Mouse (Mus musculus) hindbrain, embryonic 11.5 days (tissue): Measurements from ENCODE around the gene Rbl1. TPM values are rescaled to one million over a fixed set of nuclear protein-coding genes. Genes with fewer than 3 reads are reported as not detected.

ENCODE experiments used
- ATAC-seq: fragments of 200-750 bp; cut with Nextera tagmentation; 2 replicates; pipeline ENCODE4 v1.8.0; 2017; ENCODE audit warnings: mild to moderate bottlenecking, moderate TSS enrichment, moderate library complexity; ENCODE audit not compliant: low FRiP score
- DNase-seq: peaks from one replicate; pipeline ENCODE4 v3.0.0-alpha.2; 2015; ENCODE audit warnings: low spot score
- H3K27ac ChIP-seq: fragments of 300-500 bp; sonication (generic); 2 replicates; pipeline ENCODE4 v1.5.1; 2014; ENCODE audit warnings: mild to moderate bottlenecking, low read depth, low read length
- H3K27me3 ChIP-seq: fragments of 300-500 bp; sonication (generic); 2 replicates; pipeline ENCODE4 v1.6.1; 2014; ENCODE audit warnings: mild to moderate bottlenecking, low read length, moderate library complexity, mixed read lengths; ENCODE audit not compliant: control insufficient read depth, insufficient read depth
- H3K36me3 ChIP-seq: fragments of 300-500 bp; sonication (generic); 2 replicates; pipeline ENCODE4 v1.6.1; 2014; ENCODE audit warnings: mild to moderate bottlenecking, low read length, moderate library complexity, mixed read lengths; ENCODE audit not compliant: control insufficient read depth, insufficient read depth
- H3K4me1 ChIP-seq: fragments of 300-500 bp; sonication (generic); replicated peaks from 2 replicates; pipeline ENCODE4 v1.6.1; 2014; ENCODE audit warnings: low read length, mixed read lengths; ENCODE audit not compliant: control insufficient read depth, insufficient read depth
- H3K4me2 ChIP-seq: fragments of 300-500 bp; sonication (generic); replicated peaks from 2 replicates; pipeline ENCODE4 v1.6.1; 2014; ENCODE audit warnings: mild to moderate bottlenecking, low read depth, low read length
- H3K4me3 ChIP-seq: fragments of 300-500 bp; sonication (generic); 2 replicates; pipeline ENCODE4 v1.5.1; 2014; ENCODE audit warnings: low read depth, low read length
- H3K9ac ChIP-seq: fragments of 300-500 bp; sonication (generic); 2 replicates; pipeline ENCODE4 v1.6.1; 2014; ENCODE audit warnings: low read depth, low read length
- H3K9me3 ChIP-seq: fragments of 300-500 bp; sonication (generic); 2 replicates; pipeline ENCODE4 v1.6.1; 2016; ENCODE audit warnings: low read length; ENCODE audit not compliant: control insufficient read depth
- WGBS: fragments of 180-500 bp; shearing (Covaris S2); extraction: QIAGEN DNeasy Blood & Tissue Kit; methylation state at CpG from one replicate; pipeline ENCODE4 v1.1.7; 2014; 5-methylcytosine and 5-hydroxymethylcytosine counted together
- polyA plus RNA-seq: library from polyadenylated mRNA; unstranded; fragments of >200 nt; fragmentation: Nextera tagmentation; extraction: Ambion mirVana; gene quantifications from 2 replicates; pipeline ENCODE4 v1.2.1, GENCODE M21; 2014

Gene Rbl1
- polyA plus RNA-seq, 1 experiment from 2014 or later: 31.8 TPM

DNA sequence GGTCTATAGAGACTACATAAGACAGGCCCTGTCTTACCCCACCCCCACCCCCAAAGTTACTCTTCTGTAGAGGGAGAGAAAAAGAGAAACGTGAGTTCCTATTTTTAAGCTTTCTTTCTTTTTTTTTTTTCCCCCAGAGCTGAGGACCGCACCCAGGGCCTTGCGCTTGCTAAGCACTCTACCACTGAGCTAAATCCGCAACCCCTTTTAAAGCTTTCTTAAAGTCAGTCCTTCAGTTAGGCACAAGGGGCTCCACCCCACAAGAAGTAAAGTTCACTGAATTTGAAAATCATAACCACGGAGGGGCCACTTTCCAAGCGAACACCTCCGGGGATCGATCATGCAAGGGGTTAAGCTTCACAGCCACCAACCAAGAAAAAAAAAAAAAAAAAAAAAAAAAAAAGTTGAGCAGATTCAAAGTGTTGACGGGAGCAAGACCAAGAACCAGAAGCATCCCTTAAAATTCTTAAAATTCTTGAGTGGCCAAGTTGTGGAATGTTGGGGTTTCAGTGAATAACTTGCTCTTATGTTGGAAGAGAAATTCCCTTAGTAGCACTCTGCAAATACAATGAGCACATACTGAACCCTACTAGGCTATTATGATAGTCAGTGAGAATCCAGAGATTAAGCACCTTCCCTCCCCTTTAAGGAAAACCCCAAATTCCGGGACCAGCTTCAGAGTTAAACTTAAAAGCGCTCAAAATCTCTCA is 70.4 kb downstream of the Rbl1 start:
- Histone ChIP-seq H3K4me1 (no peaks in the 10 kb centered on the region), H3K9ac (peak overlapping the region; percentile 59), H3K9me3 (no peaks in the 10 kb centered on the region), H3K27ac (no peak overlapping the region), H3K4me2 (peak overlapping the region; percentile 73), H3K27me3 (no peaks in the 10 kb centered on the region), H3K4me3 (peak overlapping the region; percentile 55), H3K36me3 (no peaks in the 10 kb centered on the region)
- 22% methylated on average over 11 of the region's 11 CpGs for WGBS
- ATAC-seq: no peak; the same call in 1 of the 2 replicates
- no peak for DNase-seq

DNA sequence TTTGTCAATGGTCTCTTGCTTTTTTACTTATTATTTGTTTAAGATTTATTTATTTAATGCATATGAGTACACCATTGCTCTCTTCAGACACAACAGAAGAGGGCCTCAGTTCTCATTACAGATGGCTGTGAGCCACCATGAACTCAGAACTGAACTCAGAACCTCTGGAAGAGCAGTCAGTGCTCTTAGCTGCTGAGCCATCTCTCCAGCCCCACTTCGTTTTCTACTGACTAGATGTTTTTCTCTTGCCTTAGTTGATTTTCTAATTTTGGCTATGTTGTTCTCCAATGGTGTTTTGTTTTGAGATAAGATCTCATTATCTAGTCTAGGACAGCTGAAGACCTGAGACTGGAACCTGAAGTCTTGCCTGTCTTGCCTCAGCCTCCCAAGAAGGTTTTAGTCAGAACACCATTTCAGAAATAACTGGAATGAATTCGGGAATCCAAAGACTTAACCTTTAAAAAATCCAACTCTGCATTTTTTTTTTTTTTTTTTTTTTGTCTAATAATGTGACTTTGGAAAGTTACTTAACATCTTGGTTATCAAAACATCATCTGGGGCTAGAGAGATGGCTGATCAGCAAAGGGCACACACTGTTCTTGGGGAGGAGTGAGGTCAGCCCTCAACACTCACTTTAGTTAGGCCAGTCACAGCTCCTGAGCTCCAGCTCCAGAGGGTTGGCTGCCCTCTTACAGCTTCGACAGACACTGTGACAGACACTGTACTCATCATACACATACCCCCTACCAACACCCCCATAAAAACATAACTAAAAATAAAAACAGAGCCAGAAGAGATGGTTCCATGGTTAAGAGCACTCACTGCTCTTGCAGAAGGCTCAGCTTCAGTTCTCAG is 71.4 kb downstream of the Rbl1 start:
- Histone ChIP-seq H3K9ac (no peak overlapping the region), H3K27me3 (no peaks in the 10 kb centered on the region), H3K4me1 (no peaks in the 10 kb centered on the region), H3K27ac (no peak overlapping the region), H3K4me3 (no peak overlapping the region), H3K4me2 (no peak overlapping the region), H3K9me3 (no peaks in the 10 kb centered on the region), H3K36me3 (no peaks in the 10 kb centered on the region)
- DNase-seq (no peak), ATAC-seq (no peak)
- 84% methylated on average over 3 of the region's 3 CpGs for WGBS

DNA sequence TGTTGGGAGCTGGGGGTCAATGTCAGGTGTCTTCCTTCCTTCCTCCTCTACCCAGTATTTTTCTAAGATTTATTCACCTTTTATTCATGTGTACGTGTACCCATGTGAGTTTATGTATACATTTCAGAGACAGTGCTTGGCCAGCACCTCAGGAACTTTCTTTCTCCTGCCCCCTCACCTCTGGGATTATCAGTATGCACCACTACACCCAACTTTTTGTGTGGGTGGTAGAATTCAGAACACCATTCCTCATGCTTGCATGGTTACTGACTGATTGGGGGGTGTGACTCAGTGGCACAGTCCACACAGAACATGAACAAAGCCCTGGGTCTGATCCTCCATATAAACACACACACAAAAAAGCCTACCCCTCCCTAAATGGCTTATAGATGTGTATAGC is 72.2 kb downstream of the Rbl1 start:
- WGBS: 83% methylated on average over 1 of the region's 1 CpGs
- ATAC-seq (no peak), DNase-seq (no peak)
- Histone ChIP-seq H3K36me3 (no peaks in the 10 kb centered on the region), H3K4me1 (no peaks in the 10 kb centered on the region), H3K9ac (no peak overlapping the region), H3K9me3 (no peaks in the 10 kb centered on the region), H3K27me3 (no peaks in the 10 kb centered on the region), H3K4me2 (no peak overlapping the region), H3K4me3 (no peak overlapping the region), H3K27ac (no peak overlapping the region)

DNA sequence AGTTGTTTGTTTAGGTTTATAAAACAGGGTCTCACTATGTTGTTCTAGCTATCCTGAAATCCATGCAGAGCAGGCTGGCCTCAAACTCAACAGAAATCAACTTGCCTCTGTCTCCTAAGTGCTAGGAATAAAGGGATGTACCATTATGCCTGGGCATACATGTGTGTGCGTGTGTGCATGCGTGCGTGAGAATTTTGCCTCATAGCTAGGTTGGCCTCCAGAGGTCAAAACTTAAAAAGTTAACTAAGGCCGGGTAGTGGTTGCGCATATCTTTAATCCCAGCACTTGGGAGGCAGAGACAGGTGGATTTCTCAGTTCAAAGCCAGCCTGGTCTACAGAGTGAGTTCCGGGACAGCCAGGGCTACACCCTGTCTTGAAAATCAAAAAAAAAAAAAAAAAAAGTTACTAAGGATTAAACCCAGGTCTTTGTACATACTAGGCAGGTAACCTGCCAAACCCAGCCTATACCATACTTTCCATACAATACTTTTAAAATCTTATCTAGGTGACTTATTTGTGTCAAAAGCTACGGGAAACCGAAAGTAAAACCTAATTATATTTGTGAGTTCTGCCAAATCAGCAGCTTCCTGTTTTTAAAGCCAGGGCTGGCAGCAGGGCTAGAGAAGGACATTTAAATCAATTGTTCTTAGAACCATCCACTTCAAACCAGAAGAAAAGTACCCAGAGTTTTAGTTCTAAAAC is 73.4 kb downstream of the Rbl1 start:
- no peak overlapping the region for H3K4me2 ChIP-seq
- no peak overlapping the region for H3K9ac ChIP-seq
- 93% methylated on average over 8 of the region's 8 CpGs for WGBS
- no peaks in the 10 kb centered on the region for H3K27me3 ChIP-seq
- ATAC-seq: no peak
- H3K9me3 ChIP-seq: no peaks in the 10 kb centered on the region
- no peaks in the 10 kb centered on the region for H3K36me3 ChIP-seq
- no peak overlapping the region for H3K4me3 ChIP-seq
- no peaks in the 10 kb centered on the region for H3K4me1 ChIP-seq
- no peak overlapping the region for H3K27ac ChIP-seq
- no peak for DNase-seq

DNA sequence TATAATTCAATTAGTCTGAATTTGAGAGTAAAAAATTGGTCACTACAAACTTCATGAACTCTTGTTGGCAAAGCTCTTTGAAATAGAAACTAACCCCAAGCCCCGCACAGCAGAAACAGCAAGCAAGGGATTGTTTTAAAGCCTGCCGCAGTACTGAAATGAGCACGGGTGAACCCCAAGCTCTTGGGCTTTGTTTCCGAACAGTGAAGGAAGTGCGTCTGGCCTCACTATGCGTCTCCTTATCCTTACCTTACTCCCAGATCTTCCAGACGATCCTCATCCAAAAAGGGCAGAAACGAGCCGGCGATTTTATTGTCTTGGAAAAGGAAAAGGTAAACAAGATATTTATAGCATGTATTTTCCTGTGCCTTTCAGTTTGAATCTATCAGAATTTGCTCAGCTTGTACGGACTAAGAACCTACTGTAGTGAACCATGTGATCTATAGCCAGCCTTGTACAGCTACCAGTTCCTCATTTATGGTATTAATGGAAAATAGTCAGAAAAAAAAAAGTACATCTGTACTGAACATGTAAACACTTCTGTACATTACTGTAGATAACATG is 74.7 kb downstream of the Rbl1 start:
- Histone ChIP-seq H3K9me3 (no peaks in the 10 kb centered on the region), H3K9ac (no peak overlapping the region), H3K4me3 (no peak overlapping the region), H3K36me3 (no peaks in the 10 kb centered on the region), H3K4me1 (no peaks in the 10 kb centered on the region), H3K4me2 (no peak overlapping the region), H3K27ac (no peak overlapping the region), H3K27me3 (no peaks in the 10 kb centered on the region)
- ATAC-seq (no peak), DNase-seq (no peak)
- WGBS: 88% methylated on average over 11 of the region's 11 CpGs

DNA sequence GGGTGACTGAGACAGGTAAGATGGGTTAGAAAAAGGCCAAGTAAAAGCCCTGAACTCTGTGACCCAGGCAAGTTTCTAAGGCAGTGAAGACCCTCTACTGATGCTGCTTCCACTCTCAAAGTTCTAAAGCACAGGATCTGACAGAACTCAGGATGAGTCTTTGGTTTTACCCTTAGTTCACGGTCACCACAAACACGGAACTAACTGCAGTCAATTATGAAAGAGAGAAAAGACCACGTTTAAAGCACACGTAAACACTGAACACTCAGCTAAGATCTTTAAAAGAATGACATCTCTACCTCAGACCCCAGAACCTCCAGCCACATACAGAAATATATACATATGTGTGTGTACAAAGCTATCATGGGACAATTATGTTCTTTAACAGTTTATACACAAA is 75.2 kb downstream of the Rbl1 start:
- 93% methylated on average over 4 of the region's 4 CpGs for WGBS
- no peak overlapping the region for H3K4me2 ChIP-seq
- DNase-seq (no peak), ATAC-seq (no peak)
- H3K4me3 ChIP-seq: no peak overlapping the region
- no peak overlapping the region for H3K9ac ChIP-seq
- no peaks in the 10 kb centered on the region for H3K4me1 ChIP-seq
- H3K9me3 ChIP-seq: no peaks in the 10 kb centered on the region
- no peaks in the 10 kb centered on the region for H3K36me3 ChIP-seq
- no peak overlapping the region for H3K27ac ChIP-seq
- H3K27me3 ChIP-seq: no peaks in the 10 kb centered on the region

DNA sequence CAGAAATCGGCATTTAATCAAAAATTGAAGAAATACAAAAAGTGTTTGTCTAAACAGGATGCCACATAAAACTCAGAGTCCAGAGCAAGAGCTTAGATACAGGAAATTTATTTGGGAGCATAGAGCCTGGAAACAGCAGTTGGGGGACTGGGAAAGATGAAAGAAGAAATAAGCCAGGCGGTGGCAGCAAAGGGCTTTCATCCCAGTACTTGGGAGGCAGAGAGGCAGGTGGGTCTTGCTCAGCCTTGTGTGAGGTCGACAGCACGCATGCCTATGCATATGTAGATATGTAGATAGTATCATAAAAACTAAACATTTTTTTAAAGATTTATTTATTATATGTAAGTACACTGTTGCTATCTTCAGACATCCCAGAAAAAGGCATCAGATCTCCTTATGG is 76.3 kb downstream of the Rbl1 start:
- DNase-seq (no peak), ATAC-seq (no peak)
- Histone ChIP-seq H3K4me2 (no peak overlapping the region), H3K9me3 (no peaks in the 10 kb centered on the region), H3K27ac (no peak overlapping the region), H3K4me1 (no peaks in the 10 kb centered on the region), H3K9ac (no peak overlapping the region), H3K36me3 (no peaks in the 10 kb centered on the region), H3K4me3 (no peak overlapping the region), H3K27me3 (no peaks in the 10 kb centered on the region)
- WGBS: 75% methylated on average over 4 of the region's 4 CpGs

DNA sequence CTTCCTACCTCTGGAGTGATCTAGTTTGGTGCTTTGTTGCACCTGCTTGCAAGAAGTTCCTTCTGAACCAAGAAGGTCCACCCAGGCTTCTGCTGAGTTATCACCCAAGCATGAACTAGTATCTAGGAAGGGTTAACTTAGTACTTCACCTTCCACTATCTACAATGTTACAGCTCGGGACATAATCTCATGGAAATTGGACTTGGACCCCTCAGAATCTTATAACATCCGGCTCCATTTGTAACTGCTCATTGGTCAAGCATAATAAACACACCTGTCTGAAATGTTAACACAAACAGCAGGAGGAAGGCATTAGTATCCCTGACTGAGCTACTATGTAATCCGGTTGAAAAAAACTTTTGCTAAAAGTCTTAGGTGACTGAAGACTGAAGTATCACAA is 77.0 kb downstream of the Rbl1 start:
- no peaks in the 10 kb centered on the region for H3K36me3 ChIP-seq
- no peak overlapping the region for H3K4me2 ChIP-seq
- H3K27ac ChIP-seq: no peak overlapping the region
- no peaks in the 10 kb centered on the region for H3K9me3 ChIP-seq
- no peaks in the 10 kb centered on the region for H3K4me1 ChIP-seq
- H3K9ac ChIP-seq: no peak overlapping the region
- H3K4me3 ChIP-seq: no peak overlapping the region
- ATAC-seq (no peak), DNase-seq (no peak)
- WGBS: 89% methylated on average over 3 of the region's 3 CpGs
- no peaks in the 10 kb centered on the region for H3K27me3 ChIP-seq
